Mouse (Mus musculus) MEL (cell line): Measurements from ENCODE around the gene Gabbr2. TPM values are rescaled to one million over a fixed set of nuclear protein-coding genes. Genes with fewer than 3 reads are reported as not detected.

ENCODE experiments used
- DNase-seq: peaks from one replicate; pipeline ENCODE4 v3.0.0; 2011; ENCODE audit warnings: low read depth, low spot score
- H3K27ac ChIP-seq: 2 replicates; pipeline ENCODE4 v1.5.1; 2012; ENCODE audit warnings: low read depth, mild to moderate bottlenecking, control low read depth, low read length, moderate library complexity; ENCODE audit not compliant: control insufficient read depth
- H3K27me3 ChIP-seq, 2 experiments: fragments of 150-350 bp in 1 of 2; sonication (generic) in 1 of 2; 2 replicates each; pipeline ENCODE4 v1.6.1; 2012; ENCODE audit warnings: low read length in 2 of 2, mild to moderate bottlenecking in 2 of 2, improper control_type of control experiment in 1 of 2, moderate library complexity in 1 of 2; ENCODE audit not compliant: insufficient read depth in 2 of 2, control insufficient read depth in 1 of 2
- H3K36me3 ChIP-seq, 2 experiments: 2 replicates each; pipeline ENCODE4 v1.6.1; 2012 to 2014; ENCODE audit warnings: low read length in 2 of 2, improper control_type of control experiment in 1 of 2, inconsistent platforms in 1 of 2, mild to moderate bottlenecking in 1 of 2; ENCODE audit not compliant: insufficient read depth in 2 of 2, control insufficient read depth in 1 of 2
- H3K4me1 ChIP-seq, 2 experiments: fragments of 150-350 bp in 1 of 2; sonication (generic) in 1 of 2; 2 replicates each; pipeline ENCODE4 v1.6.1; 2012; ENCODE audit warnings: low read length in 2 of 2, improper control_type of control experiment in 1 of 2, mild to moderate bottlenecking in 1 of 2; ENCODE audit not compliant: insufficient read depth in 2 of 2, control insufficient read depth in 1 of 2
- H3K4me3 ChIP-seq, 2 experiments: fragments of 150-350 bp in 1 of 2; sonication (generic) in 1 of 2; 2 replicates each; pipeline ENCODE4 v1.5.1; 2012; ENCODE audit warnings: low read depth in 2 of 2, low read length in 2 of 2, mild to moderate bottlenecking in 2 of 2, moderate library complexity in 2 of 2, control low read depth in 1 of 2, improper control_type of control experiment in 1 of 2; ENCODE audit not compliant: control insufficient read depth in 1 of 2, insufficient read depth in 1 of 2
- H3K79me2 ChIP-seq: 2 replicates; pipeline ENCODE4 v1.6.1; 2012; ENCODE audit warnings: mild to moderate bottlenecking, low read length, moderate library complexity; ENCODE audit not compliant: control insufficient read depth, poor library complexity, insufficient read depth
- H3K9ac ChIP-seq: 2 replicates; pipeline ENCODE4 v1.6.1; 2012; ENCODE audit warnings: low read depth, mild to moderate bottlenecking, control low read depth, low read length, moderate library complexity; ENCODE audit not compliant: control insufficient read depth, poor library complexity, severe bottlenecking
- H3K9me3 ChIP-seq: fragments of 150-350 bp; sonication (generic); replicated peaks from 2 replicates; pipeline ENCODE4 v1.6.1; 2012; ENCODE audit warnings: mild to moderate bottlenecking, low read length, improper control_type of control experiment, moderate library complexity; ENCODE audit not compliant: insufficient read depth
- CHD1 ChIP-seq: IDR thresholded peaks from 2 replicates; pipeline ENCODE4 v1.6.1; 2012; ENCODE audit warnings: low read depth, mild to moderate bottlenecking, inconsistent platforms, low read length, improper control_type of control experiment
- ELF1 ChIP-seq: IDR thresholded peaks from 2 replicates; pipeline ENCODE4 v1.6.1; 2014; ENCODE audit warnings: low read depth, mild to moderate bottlenecking, inconsistent platforms, low read length, improper control_type of control experiment, moderate library complexity
- EP300 ChIP-seq, 2 experiments: IDR thresholded peaks; 2 replicates each; pipeline ENCODE4 v1.6.1; 2011; ENCODE audit warnings: improper control_type of control experiment in 2 of 2, low read length in 2 of 2, low read depth in 1 of 2, mild to moderate bottlenecking in 1 of 2
- ETS1 ChIP-seq: IDR thresholded peaks from 2 replicates; pipeline ENCODE4 v1.6.1; 2012; ENCODE audit warnings: low read depth, mild to moderate bottlenecking, inconsistent platforms, low read length, improper control_type of control experiment, moderate library complexity
- GABPA ChIP-seq: IDR thresholded peaks from 2 replicates; pipeline ENCODE4 v1.6.1; 2012; ENCODE audit warnings: low read depth, mild to moderate bottlenecking, inconsistent platforms, low read length, improper control_type of control experiment, moderate library complexity
- JUND ChIP-seq: IDR thresholded peaks from 2 replicates; pipeline ENCODE4 v1.6.1; 2011; ENCODE audit warnings: low read depth, mild to moderate bottlenecking, improper control_type of control experiment, low read length
- MAFK ChIP-seq: IDR thresholded peaks from 2 replicates; pipeline ENCODE4 v1.6.1; 2011; ENCODE audit warnings: low read depth, mild to moderate bottlenecking, low read length, improper control_type of control experiment, borderline replicate concordance
- MAX ChIP-seq: IDR thresholded peaks from 2 replicates; pipeline ENCODE4 v1.6.1; 2011; ENCODE audit warnings: low read length, improper control_type of control experiment
- MAZ ChIP-seq: IDR thresholded peaks from 2 replicates; pipeline ENCODE4 v1.6.1; 2012; ENCODE audit warnings: low read depth, mild to moderate bottlenecking, inconsistent platforms, low read length, improper control_type of control experiment
- MXI1 ChIP-seq: IDR thresholded peaks from 2 replicates; pipeline ENCODE4 v1.6.1; 2011; ENCODE audit warnings: mild to moderate bottlenecking, low read depth, low read length, improper control_type of control experiment
- MYB ChIP-seq: IDR thresholded peaks from 2 replicates; pipeline ENCODE4 v1.6.1; 2011; ENCODE audit warnings: mild to moderate bottlenecking, low read depth, low read length, improper control_type of control experiment
- POLR2A ChIP-seq, 2 experiments: IDR thresholded peaks; 2 replicates each; pipeline ENCODE4 v1.6.1; 2011 to 2012; ENCODE audit warnings: low read length in 2 of 2, mild to moderate bottlenecking in 2 of 2, control low read depth in 1 of 2, improper control_type of control experiment in 1 of 2, low read depth in 1 of 2, moderate library complexity in 1 of 2; ENCODE audit not compliant: control insufficient read depth in 1 of 2, insufficient read depth in 1 of 2, poor library complexity in 1 of 2
- POLR2AphosphoS2 ChIP-seq: IDR thresholded peaks from 2 replicates; pipeline ENCODE4 v1.6.1; 2011; ENCODE audit warnings: low read length, improper control_type of control experiment
- POLR2AphosphoS5 ChIP-seq: IDR thresholded peaks from 2 replicates; pipeline ENCODE4 v1.6.1; 2012; ENCODE audit warnings: low read depth, borderline replicate concordance, mild to moderate bottlenecking, inconsistent platforms, low read length, moderate library complexity, mixed read lengths
- RAD21 ChIP-seq: IDR thresholded peaks from 2 replicates; pipeline ENCODE4 v1.6.1; 2011; ENCODE audit warnings: mild to moderate bottlenecking, low read depth, low read length, improper control_type of control experiment
- RCOR1 ChIP-seq: IDR thresholded peaks from 2 replicates; pipeline ENCODE4 v1.6.1; 2012; ENCODE audit warnings: low read depth, mild to moderate bottlenecking, inconsistent platforms, low read length, improper control_type of control experiment
- SMC3 ChIP-seq: IDR thresholded peaks from 2 replicates; pipeline ENCODE4 v1.6.1; 2011; ENCODE audit warnings: low read depth, low read length, improper control_type of control experiment
- USF2 ChIP-seq, 2 experiments: IDR thresholded peaks; 2 replicates each; pipeline ENCODE4 v1.6.1; 2011 to 2012; ENCODE audit warnings: improper control_type of control experiment in 2 of 2, low read length in 2 of 2, borderline replicate concordance in 1 of 2, inconsistent platforms in 1 of 2, low read depth in 1 of 2, mild to moderate bottlenecking in 1 of 2; ENCODE audit not compliant: insufficient read depth in 1 of 2
- ZC3H11A ChIP-seq: IDR thresholded peaks from 2 replicates; pipeline ENCODE4 v1.6.1; 2012; ENCODE audit warnings: low read depth, mild to moderate bottlenecking, inconsistent platforms, low read length, improper control_type of control experiment
- ZKSCAN1 ChIP-seq: IDR thresholded peaks from 2 replicates; pipeline ENCODE4 v1.6.1; 2012; ENCODE audit warnings: low read depth, mild to moderate bottlenecking, inconsistent platforms, low read length, improper control_type of control experiment, moderate library complexity
- ZNF384 ChIP-seq: IDR thresholded peaks from 2 replicates; pipeline ENCODE4 v1.6.1; 2012; ENCODE audit warnings: low read depth, mild to moderate bottlenecking, inconsistent platforms, low read length, improper control_type of control experiment
- polyA plus RNA-seq, 2 experiments: library from polyadenylated mRNA; stranded (reverse) in 1 of 2; unstranded in 1 of 2; fragments of >175 nt in 1 of 2; fragments of >200 nt in 1 of 2; gene quantifications; 2 replicates each; pipeline versions ENCODE4 v1.2.1 to v1.2.4; 2012; ENCODE audit warnings: low replicate concordance in 2 of 2, low read depth in 1 of 2; ENCODE audit not compliant: insufficient read length in 2 of 2, insufficient read depth in 1 of 2, missing spikeins in 1 of 2
- total RNA-seq: library from RNA; depleted of rRNA; stranded (reverse); fragments of 300-350 nt; gene quantifications from 2 replicates; pipeline ENCODE4 v1.2.3, GENCODE M21; 2012

Gabbr2 gene
- total and polyA plus RNA-seq, 3 experiments, result not detected

GRCm38 (mm10) chr4:46794583-46794982 lies 197.1 kb downstream of the Gabbr2 start:
- no peak overlapping the region for H3K27ac ChIP-seq
- no peaks in the 10 kb centered on the region; a peak in 2 of 4 replicates for H3K27me3 ChIP-seq
- H3K4me3 ChIP-seq, result no peak overlapping the region
- no peaks in the 10 kb centered on the region for H3K9me3 ChIP-seq
- H3K9ac ChIP-seq, result no peak overlapping the region
- H3K79me2 ChIP-seq, result no peaks in the 10 kb centered on the region
- TF ChIP-seq POLR2AphosphoS5, result no peak
- TF ChIP-seq POLR2AphosphoS2, result no peak
- TF ChIP-seq EP300 (IDR thresholded peaks at IDR 0.05; ENCODE audit: low read depth in 1 of 2, low read length in 2 of 2), result no peak
- no peak for TF ChIP-seq MYB
- TF ChIP-seq MAZ, result no peak
- TF ChIP-seq ZNF384, result no peak
- TF ChIP-seq ZKSCAN1, result no peak
- TF ChIP-seq ZC3H11A, result no peak
- TF ChIP-seq SMC3, result no peak
- TF ChIP-seq RCOR1, result no peak
- TF ChIP-seq MAFK, result no peak
- no peak for TF ChIP-seq POLR2A (IDR thresholded peaks at IDR 0.05; ENCODE audit: control insufficient read depth in 1 of 2, insufficient read depth in 1 of 2, low read depth in 1 of 2, low read length in 2 of 2, poor library complexity in 1 of 2)
- no peak for TF ChIP-seq USF2 (IDR thresholded peaks at IDR 0.05; ENCODE audit: borderline replicate concordance in 1 of 2, insufficient read depth in 1 of 2, low read depth in 1 of 2, low read length in 2 of 2)
- TF ChIP-seq, all 39 proteins: peak for 0
- DNase-seq, result no peak
- Histone ChIP-seq H3K36me3 (no peaks in the 10 kb centered on the region), H3K4me1 (no peaks in the 10 kb centered on the region)

- no peak overlapping the region for H3K27ac ChIP-seq
- no peak for DNase-seq
- H3K9ac ChIP-seq, result no peak overlapping the region
- H3K27me3 ChIP-seq, result no peaks in the 10 kb centered on the region; a peak in 2 of 4 replicates
- H3K36me3 ChIP-seq, result no peaks in the 10 kb centered on the region
- H3K4me1 ChIP-seq, result no peaks in the 10 kb centered on the region
- no peak overlapping the region for H3K4me3 ChIP-seq
- no peaks in the 10 kb centered on the region for H3K79me2 ChIP-seq
- TF ChIP-seq MAX, result no peak
- no peak for TF ChIP-seq RAD21
- no peak for TF ChIP-seq ETS1
- TF ChIP-seq CHD1, result no peak
- TF ChIP-seq POLR2AphosphoS2, result no peak
- TF ChIP-seq GABPA, result no peak
- no peak for TF ChIP-seq JUND
- no peak for TF ChIP-seq MXI1
- no peak for TF ChIP-seq ELF1
- H3K9me3 ChIP-seq, result no peaks in the 10 kb centered on the region
These were observed 199.2 kb downstream of the Gabbr2 start for GRCm38 (mm10) chr4:46792280-46793026.
